Mouse (Mus musculus): ENCODE measurements around the gene Rnf180. TPM values are rescaled to one million over a fixed set of nuclear protein-coding genes. Genes with fewer than 3 reads are reported as not detected.

Rnf180 gene
- polyA plus RNA-seq, 1 experiment from 2014 or later, result 11.3 TPM

DNA sequence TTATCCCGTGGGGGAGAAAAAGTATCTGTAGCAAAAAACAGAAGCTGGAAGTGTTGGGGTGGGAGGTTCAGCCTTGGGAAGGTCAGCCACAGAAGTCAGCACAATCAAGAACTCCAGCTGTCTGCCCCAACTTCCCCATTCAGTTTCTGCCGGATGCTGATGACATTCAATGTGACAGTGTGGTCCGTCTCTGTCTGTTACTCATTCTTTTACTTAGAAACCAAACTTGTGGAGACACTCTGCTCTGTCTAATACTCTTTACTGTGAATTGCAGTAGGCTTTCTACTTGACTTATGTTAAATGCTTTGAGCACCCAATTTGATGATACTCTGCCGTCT lies 5.4 kb upstream of the Rnf180 start:
- Histone ChIP-seq H3K4me2 (ENCODE audit: low read depth, low read length, severe bottlenecking) (no peak overlapping the region), H3K4me3 (ENCODE audit: low read depth, low read length) (no peak overlapping the region), H3K27ac (ENCODE audit: low read depth, low read length) (no peak overlapping the region), H3K4me1 (replicated peaks; ENCODE audit: control insufficient read depth, insufficient read depth, low read length) (no peaks in the 10 kb centered on the region), H3K27me3 (ENCODE audit: control insufficient read depth, insufficient read depth, low read length) (no peaks in the 10 kb centered on the region), H3K9ac (ENCODE audit: low read length) (no peak overlapping the region), H3K36me3 (ENCODE audit: control insufficient read depth, insufficient read depth, low read length) (no peaks in the 10 kb centered on the region), H3K9me3 (ENCODE audit: control insufficient read depth, low read length) (no peaks in the 10 kb centered on the region)
- DNase-seq (ENCODE audit: low spot score) (no peak), ATAC-seq (replicated peaks; ENCODE audit: low FRiP score) (no peak)
- 84% methylated on average over 4 of the region's 4 CpGs for WGBS

DNA sequence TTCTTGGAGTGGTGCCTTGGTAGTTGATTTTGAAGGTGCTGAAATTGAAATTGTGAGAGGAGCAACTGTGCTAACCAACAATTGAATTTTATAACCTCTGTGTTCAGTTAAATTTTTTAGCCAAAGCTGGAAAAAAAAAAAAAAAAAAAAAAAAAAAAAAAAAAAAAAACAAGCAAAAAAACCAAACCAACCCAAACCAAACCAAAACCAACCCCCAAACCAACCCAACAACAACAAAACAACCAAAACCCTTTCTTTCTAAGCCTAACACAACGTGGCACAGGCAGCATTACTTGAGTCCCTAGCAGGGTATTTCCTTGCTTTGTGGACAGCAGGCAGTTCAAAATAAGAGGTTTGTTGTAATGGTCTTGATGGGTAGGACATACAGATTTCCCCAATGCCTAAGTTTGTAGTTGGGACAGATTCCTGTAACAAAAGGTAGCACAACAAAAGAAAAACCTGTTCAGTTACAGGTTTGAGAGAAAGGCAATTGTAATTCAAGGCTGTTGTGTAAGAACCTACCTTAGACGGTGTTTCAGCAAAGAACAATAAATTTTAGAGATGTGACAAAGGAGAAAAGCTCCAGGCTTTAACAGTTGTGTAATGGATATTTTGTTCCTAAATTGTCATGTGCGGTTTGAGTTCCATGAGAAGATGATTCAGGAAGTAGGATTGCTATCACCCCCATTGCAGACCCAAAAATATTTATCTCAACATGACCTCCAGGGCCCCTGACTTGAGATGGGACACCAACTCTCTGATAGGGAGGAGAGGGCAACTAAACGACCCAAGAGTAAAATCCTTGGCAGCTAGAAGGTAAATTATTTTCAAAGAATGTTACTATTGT lies 4.8 kb upstream of the Rnf180 start:
- 74% methylated on average over 4 of the region's 4 CpGs for WGBS
- H3K4me3 ChIP-seq (ENCODE audit: low read depth, low read length), result no peak overlapping the region
- no peak for DNase-seq (ENCODE audit: low spot score)
- H3K27me3 ChIP-seq (ENCODE audit: control insufficient read depth, insufficient read depth, low read length), result no peaks in the 10 kb centered on the region
- no peaks in the 10 kb centered on the region for H3K4me1 ChIP-seq (replicated peaks; ENCODE audit: control insufficient read depth, insufficient read depth, low read length)
- H3K9ac ChIP-seq (ENCODE audit: low read length), result no peak overlapping the region
- no peaks in the 10 kb centered on the region for H3K36me3 ChIP-seq (ENCODE audit: control insufficient read depth, insufficient read depth, low read length)
- H3K9me3 ChIP-seq (ENCODE audit: control insufficient read depth, low read length), result no peaks in the 10 kb centered on the region
- no peak overlapping the region for H3K27ac ChIP-seq (ENCODE audit: low read depth, low read length)
- no peak overlapping the region for H3K4me2 ChIP-seq (ENCODE audit: low read depth, low read length, severe bottlenecking)
- no peak for ATAC-seq (replicated peaks; ENCODE audit: low FRiP score)

DNA sequence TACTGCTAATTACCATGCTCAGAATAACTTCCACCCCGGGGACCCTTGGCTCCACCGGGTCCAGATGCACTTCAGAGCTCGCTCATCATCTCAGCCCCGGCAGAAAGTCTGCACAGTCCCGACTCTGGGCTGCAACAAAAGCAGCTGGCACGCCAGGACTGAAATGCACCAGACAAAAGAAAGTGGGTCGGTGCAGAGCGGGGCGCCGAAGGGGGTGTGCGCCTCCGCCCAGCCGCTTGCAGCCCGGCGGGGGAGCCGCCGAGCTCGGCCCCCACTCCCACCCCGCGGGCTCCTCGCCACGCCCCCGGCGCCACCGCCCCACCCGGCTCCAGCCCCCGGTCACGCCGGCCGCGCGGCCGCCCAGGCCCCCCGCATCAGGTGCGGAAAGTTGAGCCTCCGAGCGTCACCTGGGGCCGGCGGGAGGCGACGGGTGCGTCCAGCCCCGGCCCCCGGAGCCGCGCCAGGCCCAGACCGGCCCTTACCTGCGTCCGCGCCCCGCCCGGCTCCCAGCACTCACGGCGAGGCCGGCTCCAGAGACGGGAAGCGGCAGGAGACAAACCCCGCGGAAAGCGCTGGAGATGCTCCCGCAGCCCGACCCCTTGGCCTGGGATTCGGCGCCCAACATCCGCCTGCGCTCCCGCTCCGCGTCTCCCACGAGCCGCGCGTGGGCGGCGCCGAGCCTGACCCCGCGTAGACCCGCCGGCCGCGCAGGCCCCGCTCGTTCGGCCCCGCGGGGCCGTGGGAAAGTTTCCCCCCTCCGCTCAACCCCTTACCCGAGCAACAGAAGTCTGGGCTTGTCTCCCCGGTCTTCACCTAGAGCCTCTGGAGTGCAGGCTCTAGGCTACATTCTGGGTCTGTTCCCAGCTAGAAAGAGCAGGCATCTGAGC lies 591 bp downstream of the Rnf180 start:
- Histone ChIP-seq H3K9ac (ENCODE audit: low read length) (peak overlapping the region; percentile 92), H3K4me3 (ENCODE audit: low read depth, low read length) (peak overlapping the region; percentile 84), H3K4me1 (replicated peaks; ENCODE audit: control insufficient read depth, insufficient read depth, low read length) (peaks cover 8% of the 10 kb centered on the region; the same call in 1 of the 2 replicates), H3K4me2 (ENCODE audit: low read depth, low read length, severe bottlenecking) (peak overlapping the region; percentile 90), H3K9me3 (ENCODE audit: control insufficient read depth, low read length) (no peaks in the 10 kb centered on the region), H3K36me3 (ENCODE audit: control insufficient read depth, insufficient read depth, low read length) (no peaks in the 10 kb centered on the region), H3K27ac (ENCODE audit: low read depth, low read length) (peak overlapping the region; percentile 46; the same call in 1 of the 2 replicates), H3K27me3 (ENCODE audit: control insufficient read depth, insufficient read depth, low read length) (no peaks in the 10 kb centered on the region)
- WGBS, result under 1% methylated on average over 68 of the region's 91 CpGs
- ATAC-seq (replicated peaks; ENCODE audit: low FRiP score) (peak; percentile 88), DNase-seq (ENCODE audit: low spot score) (peak; percentile 77)

DNA sequence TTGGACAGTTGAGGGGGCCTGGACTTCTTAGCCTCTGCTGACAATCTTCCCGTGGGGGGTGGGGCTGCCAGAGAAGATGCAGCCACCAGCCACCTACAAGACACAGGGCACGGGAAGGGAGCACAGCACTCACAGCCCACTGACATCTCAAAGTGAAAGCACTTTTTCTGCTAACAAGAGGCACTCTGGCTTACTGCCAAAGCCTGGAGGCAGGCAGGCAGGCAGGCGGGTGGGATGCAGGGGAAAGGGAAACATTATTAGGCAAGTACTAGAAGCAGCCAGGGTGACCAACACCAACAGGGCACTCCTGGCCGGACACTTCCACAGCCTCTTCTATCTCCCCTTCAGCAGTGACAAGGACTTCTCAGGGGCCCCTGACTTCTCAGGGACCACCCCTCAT lies 2.8 kb downstream of the Rnf180 start:
- 25% methylated on average over 4 of the region's 4 CpGs for WGBS
- Histone ChIP-seq H3K27ac (ENCODE audit: low read depth, low read length) (peak overlapping the region; percentile 41), H3K36me3 (ENCODE audit: control insufficient read depth, insufficient read depth, low read length) (no peaks in the 10 kb centered on the region), H3K4me1 (replicated peaks; ENCODE audit: control insufficient read depth, insufficient read depth, low read length) (peaks cover 8% of the 10 kb centered on the region; the same call in 1 of the 2 replicates), H3K4me3 (ENCODE audit: low read depth, low read length) (no peak overlapping the region), H3K27me3 (ENCODE audit: control insufficient read depth, insufficient read depth, low read length) (no peaks in the 10 kb centered on the region), H3K9me3 (ENCODE audit: control insufficient read depth, low read length) (no peaks in the 10 kb centered on the region), H3K4me2 (ENCODE audit: low read depth, low read length, severe bottlenecking) (0 out of 2 replicates have a peak overlapping the region, but pooled peaks have one; percentile 8), H3K9ac (ENCODE audit: low read length) (no peak overlapping the region)
- ATAC-seq (replicated peaks; ENCODE audit: low FRiP score) (peak; percentile 44), DNase-seq (ENCODE audit: low spot score) (peak; percentile 75)

DNA sequence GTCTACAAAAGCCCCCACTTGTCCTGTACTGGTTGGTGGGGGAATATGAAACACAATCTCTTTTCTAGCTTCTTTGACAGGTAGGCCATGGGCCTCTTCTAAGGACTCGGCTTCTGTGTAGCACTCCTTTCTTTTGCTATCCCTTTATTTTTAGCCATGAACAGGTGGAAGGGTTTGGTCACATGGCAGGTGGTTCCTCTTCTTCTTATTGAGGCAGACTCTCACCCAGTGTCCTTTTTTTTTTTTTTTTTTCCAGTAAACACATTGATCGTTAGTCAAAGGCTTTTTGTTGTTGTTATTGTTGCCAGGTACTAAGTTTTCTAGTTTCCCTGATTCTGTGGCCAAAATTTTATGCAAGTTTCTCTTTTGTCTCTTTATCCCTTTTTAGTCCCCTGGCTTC lies 4.0 kb downstream of the Rnf180 start:
- H3K9me3 ChIP-seq (ENCODE audit: control insufficient read depth, low read length), result no peaks in the 10 kb centered on the region
- 86% methylated on average over 2 of the region's 2 CpGs for WGBS

DNA sequence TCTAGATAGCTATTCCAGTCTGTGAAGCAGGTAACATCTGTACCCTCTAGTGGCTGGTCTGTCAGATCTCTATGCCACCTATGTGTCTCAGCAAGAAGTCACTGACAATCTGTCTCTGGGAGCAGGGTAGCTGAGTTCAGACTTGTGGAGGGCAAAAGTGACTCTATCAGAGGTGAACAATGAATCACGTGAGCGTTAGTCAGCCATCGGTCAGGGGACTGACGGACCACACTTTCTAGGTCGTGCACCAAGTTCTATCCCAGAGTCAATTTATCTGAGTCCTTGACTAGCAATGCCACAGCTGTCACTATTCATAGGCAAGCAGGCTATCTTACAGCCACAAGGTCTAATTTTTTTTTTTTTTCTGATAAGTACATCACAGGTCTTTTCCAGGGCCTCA lies 4.6 kb downstream of the Rnf180 start:
- Histone ChIP-seq H3K4me3 (ENCODE audit: low read depth, low read length) (no peak overlapping the region), H3K27me3 (ENCODE audit: control insufficient read depth, insufficient read depth, low read length) (no peaks in the 10 kb centered on the region), H3K36me3 (ENCODE audit: control insufficient read depth, insufficient read depth, low read length) (no peaks in the 10 kb centered on the region), H3K27ac (ENCODE audit: low read depth, low read length) (no peak overlapping the region), H3K9ac (ENCODE audit: low read length) (no peak overlapping the region), H3K9me3 (ENCODE audit: control insufficient read depth, low read length) (no peaks in the 10 kb centered on the region), H3K4me1 (replicated peaks; ENCODE audit: control insufficient read depth, insufficient read depth, low read length) (peaks cover 8% of the 10 kb centered on the region; the same call in 1 of the 2 replicates), H3K4me2 (ENCODE audit: low read depth, low read length, severe bottlenecking) (no peak overlapping the region)
- DNase-seq (ENCODE audit: low spot score) (no peak), ATAC-seq (replicated peaks; ENCODE audit: low FRiP score) (no peak)
- 93% methylated on average over 5 of the region's 5 CpGs for WGBS

More for the DNA sequence above, 4.0 kb downstream of the Rnf180 start:
- no peak overlapping the region for H3K4me3 ChIP-seq (ENCODE audit: low read depth, low read length)
- H3K36me3 ChIP-seq (ENCODE audit: control insufficient read depth, insufficient read depth, low read length), result no peaks in the 10 kb centered on the region
- ATAC-seq (replicated peaks; ENCODE audit: low FRiP score), result no peak
- DNase-seq (ENCODE audit: low spot score), result no peak
- no peaks in the 10 kb centered on the region for H3K27me3 ChIP-seq (ENCODE audit: control insufficient read depth, insufficient read depth, low read length)
- H3K27ac ChIP-seq (ENCODE audit: low read depth, low read length), result no peak overlapping the region
- H3K4me1 ChIP-seq (replicated peaks; ENCODE audit: control insufficient read depth, insufficient read depth, low read length), result peaks cover 8% of the 10 kb centered on the region; the same call in 1 of the 2 replicates
- no peak overlapping the region for H3K4me2 ChIP-seq (ENCODE audit: low read depth, low read length, severe bottlenecking)
- H3K9ac ChIP-seq (ENCODE audit: low read length), result no peak overlapping the region

DNA sequence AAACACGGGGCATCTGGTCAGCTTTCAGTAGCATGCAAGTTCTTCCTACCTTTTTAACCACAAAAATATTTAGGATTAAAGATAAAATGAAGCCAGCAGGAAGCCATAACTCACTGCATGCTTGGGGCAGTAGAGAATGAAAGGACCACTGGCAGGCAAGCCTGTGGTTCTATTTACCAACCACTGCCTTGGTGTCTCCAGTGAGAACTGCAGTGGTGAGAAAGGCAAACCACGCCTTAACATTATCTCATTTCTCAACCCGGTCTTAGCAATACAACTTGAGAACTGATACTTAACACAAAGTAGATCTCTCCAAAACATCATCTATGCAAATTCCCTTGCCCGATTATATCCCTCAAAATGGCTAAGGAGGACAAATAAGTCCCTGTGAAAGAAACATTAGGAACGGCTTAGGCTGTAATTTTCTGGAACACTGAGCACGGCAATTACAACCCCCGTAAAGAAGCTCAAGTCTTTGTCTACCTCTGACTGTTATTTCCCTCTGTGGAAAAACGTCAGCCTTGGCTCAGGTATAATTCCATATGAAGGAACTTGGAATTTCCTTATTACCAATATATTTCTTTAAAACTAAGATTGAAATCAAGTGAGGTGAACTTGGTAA lies 15.1 kb downstream of the Rnf180 start:
- ATAC-seq (replicated peaks; ENCODE audit: low FRiP score) (peak; percentile 73), DNase-seq (ENCODE audit: low spot score) (no peak)
- no peak overlapping the region for H3K4me3 ChIP-seq (ENCODE audit: low read depth, low read length)
- 21% methylated on average over 8 of the region's 8 CpGs for WGBS
- no peak overlapping the region for H3K27ac ChIP-seq (ENCODE audit: low read depth, low read length)
- H3K27me3 ChIP-seq (ENCODE audit: control insufficient read depth, insufficient read depth, low read length), result no peaks in the 10 kb centered on the region
- H3K9me3 ChIP-seq (ENCODE audit: control insufficient read depth, low read length), result no peaks in the 10 kb centered on the region
- no peak overlapping the region for H3K4me2 ChIP-seq (ENCODE audit: low read depth, low read length, severe bottlenecking)
- H3K9ac ChIP-seq (ENCODE audit: low read length), result no peak overlapping the region
- H3K4me1 ChIP-seq (replicated peaks; ENCODE audit: control insufficient read depth, insufficient read depth, low read length), result peaks cover 3% of the 10 kb centered on the region; the same call in 1 of the 2 replicates
- H3K36me3 ChIP-seq (ENCODE audit: control insufficient read depth, insufficient read depth, low read length), result no peaks in the 10 kb centered on the region

DNA sequence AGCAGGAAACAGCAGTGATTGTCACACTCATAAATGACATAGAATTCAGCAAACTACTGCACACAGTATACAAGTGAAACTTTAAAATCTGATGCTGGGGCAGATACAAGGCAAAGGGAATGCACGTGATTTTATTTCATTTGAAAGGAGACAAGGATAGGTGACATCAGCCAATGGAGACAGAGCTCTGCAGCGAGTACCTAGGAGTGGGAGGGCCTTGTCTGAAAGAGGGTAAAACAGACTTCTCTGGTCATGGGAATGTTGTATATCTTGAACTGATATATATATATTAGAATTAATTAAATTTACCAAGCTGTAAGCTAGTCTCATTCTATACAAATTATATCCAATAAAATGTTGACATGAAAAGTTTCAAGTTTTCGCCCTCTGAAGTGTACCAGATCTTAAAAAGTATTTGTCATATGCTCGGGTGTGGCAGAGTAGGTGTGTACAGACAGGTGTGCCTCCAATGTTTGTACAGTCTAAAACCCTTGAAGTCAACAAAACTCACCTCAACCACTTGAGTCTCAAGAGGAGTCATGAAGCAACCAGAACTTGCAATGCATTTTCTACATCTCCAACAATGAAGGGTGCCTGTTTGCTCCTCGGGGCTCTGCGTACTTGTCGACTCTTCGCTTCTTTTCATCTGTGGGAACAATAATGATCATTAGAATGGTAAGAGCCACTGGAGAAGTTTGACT lies 24.1 kb downstream of the Rnf180 start:
- 94% methylated on average over 8 of the region's 8 CpGs for WGBS

More for the DNA sequence above, 24.1 kb downstream of the Rnf180 start:
- H3K4me2 ChIP-seq (ENCODE audit: low read depth, low read length, severe bottlenecking), result no peak overlapping the region
- no peak overlapping the region for H3K27ac ChIP-seq (ENCODE audit: low read depth, low read length)
- H3K27me3 ChIP-seq (ENCODE audit: control insufficient read depth, insufficient read depth, low read length), result no peaks in the 10 kb centered on the region
- no peak overlapping the region for H3K4me3 ChIP-seq (ENCODE audit: low read depth, low read length)
- peaks cover 9% of the 10 kb centered on the region for H3K9me3 ChIP-seq (ENCODE audit: control insufficient read depth, low read length)
- ATAC-seq (replicated peaks; ENCODE audit: low FRiP score), result no peak
- H3K36me3 ChIP-seq (ENCODE audit: control insufficient read depth, insufficient read depth, low read length), result no peaks in the 10 kb centered on the region
- no peak for DNase-seq (ENCODE audit: low spot score)
- no peaks in the 10 kb centered on the region for H3K4me1 ChIP-seq (replicated peaks; ENCODE audit: control insufficient read depth, insufficient read depth, low read length)
- H3K9ac ChIP-seq (ENCODE audit: low read length), result no peak overlapping the region
